Mouse (Mus musculus): Measurements from ENCODE around the gene Pdx1.

Pdx1 gene

DNA sequence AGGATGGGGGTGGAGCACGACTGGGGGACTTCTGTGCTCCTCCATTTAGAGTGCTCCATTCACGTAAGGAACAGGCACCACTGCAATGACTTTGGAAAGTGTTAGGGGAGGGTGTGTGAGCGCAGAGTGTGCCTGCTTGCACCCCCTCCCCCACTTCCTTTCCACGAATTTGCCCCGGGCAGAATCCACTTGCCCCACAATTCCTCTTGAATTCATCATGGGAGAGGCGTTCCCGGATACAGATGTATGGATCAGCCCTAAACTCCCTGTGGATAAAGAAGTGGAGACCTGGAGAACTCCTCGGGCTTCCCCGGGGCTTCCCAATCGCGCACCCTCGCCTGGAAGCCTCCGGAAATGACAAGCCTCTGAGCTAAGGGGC lies 7.8 kb downstream of the Pdx1 start:
- no peak for DNase-seq (ENCODE audit: low read depth, low spot score)

DNA sequence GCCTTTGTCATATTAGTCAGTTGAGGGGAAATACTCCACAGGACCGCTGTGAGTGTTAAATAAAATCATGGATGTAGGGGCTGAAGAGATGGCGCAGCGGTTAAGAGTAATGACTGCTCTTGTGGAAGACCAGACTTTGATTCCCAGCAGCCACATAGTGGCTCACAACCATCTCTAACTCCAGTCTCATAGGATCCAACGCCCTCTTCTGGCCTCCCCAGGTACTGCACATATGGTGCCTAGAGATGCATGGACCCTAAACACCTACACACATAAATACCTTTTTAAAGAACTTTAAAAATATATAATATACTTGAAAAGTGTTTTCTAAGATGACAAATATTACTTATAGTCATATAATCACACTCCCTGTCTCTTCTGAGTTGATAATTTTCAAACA lies 14.6 kb downstream of the Pdx1 start:
- no peak for DNase-seq (ENCODE audit: low read depth, low spot score)

DNA sequence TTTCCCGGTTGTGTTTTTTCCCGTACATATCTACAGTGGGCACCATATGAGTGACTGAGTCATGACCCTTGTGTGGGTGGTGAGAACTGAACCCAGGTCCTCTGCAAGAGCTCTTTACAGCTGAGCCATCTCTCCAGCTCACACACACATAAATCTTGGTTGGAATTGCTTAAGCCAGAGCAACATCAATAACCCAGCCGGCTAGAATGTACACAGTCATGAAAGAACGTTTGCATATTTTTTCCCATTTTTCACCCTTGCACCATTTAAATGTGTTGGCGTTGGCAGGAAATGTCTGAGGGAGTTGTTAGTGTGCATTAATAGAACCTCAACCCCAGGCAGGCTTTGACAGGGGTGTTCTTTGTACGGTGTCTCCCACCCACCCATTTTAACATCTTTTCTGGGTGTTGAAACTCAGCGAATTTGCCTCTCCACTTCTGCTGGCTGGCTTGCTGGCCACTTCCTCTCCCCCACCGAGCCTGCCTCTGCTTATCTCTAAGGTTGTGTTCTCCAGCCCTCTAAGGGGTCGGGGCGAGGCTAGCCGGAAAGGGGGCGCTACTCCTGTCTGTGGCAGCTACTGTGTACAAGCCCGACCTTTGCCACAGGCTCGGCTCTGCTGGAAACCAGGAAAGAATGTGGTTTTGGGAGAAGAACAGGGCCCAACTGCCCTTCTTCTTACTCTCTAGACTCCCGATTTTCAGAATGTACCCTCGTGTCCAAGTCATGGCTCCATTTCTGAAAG lies 22.2 kb downstream of the Pdx1 start:
- DNase-seq (ENCODE audit: low read depth, low spot score) = no peak

DNA sequence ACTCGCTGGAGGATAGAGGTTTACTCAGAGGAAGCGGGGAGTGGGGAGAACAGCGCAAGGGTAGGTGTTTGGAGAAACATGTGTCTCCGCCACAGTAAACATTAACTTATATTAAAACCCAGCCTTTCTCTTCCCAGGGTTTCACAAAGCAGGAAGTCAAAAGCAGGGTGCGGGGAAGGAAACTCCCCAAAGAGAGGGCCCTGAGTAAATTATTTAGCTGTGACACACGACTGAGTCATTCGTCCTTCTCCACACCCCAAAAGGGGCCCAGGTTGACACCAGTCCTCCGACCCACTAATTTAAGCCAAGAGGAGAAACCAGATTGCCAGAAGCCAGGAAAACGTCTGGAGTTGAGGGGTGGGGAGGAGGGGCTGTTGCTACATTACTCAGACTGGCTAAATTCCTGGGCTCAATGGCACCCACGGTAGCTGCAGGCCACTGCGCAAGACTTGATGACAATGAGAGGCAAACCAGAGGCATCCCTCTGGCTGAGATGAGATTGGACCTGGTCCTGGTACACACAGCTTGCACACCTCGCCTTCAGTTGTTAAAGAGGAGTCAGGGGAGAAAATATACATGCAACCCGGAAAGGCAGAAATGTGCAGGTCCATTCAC lies 22.9 kb downstream of the Pdx1 start:
- no peak for DNase-seq (ENCODE audit: low read depth, low spot score)

DNA sequence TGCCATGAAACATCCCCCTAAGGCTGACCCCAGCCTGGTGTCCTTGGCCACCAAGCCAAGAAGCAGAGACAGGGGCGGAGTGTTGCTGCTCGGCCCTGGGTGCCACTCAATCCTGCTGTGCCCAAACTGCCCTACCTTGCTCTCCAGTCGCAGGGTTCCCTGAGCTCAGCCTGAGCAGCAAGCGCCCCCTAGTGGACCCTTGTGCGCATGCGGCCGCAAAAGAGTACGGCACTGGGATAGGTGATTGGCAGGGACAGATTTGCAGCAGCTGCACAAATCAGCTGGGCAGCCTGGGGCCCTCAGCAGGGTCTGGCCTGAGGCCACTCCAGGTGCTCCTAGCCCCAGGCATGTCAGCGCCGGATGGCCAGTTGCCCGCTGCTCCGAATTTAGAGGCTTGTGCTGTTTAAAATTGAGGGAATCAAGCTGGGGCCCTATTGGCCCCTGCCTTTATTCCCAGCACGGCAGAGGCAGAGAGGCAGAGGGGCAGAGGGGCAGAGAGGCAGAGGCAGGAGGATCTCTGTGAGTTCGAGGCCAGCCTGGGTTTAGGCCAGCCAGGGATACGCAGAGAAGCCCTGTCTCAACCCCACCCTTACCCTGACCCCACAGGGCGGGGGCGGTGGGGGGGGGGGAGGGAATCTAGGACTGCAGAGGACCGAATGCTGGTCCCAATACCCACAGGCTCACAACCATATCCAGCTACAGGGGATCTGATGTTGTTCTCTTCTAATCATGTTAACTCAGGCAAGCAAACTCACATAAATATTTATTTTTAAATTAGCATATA lies 23.6 kb downstream of the Pdx1 start:
- peak; percentile 90 for DNase-seq (ENCODE audit: low read depth, low spot score)

DNA sequence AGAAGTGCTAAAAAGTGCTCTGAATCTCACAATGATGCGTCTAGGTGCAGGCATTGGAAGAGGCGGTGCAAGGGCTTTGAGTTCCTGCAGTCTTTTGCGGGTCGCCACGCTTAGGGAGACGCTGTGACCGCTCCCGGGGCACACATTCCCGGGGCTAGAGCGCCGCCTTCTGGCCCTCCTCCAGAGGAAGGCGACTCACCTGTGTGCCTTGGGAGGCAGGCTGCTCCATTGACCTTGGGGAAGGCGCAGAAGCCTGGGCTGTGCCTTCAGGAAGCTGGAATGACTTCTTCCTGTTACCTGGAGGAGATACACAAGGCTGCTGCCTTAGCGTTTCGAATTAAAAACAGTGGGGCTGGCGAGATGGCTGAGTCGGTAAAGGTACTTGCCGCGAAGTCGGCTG lies 24.4 kb downstream of the Pdx1 start:
- no peak for DNase-seq (ENCODE audit: low read depth, low spot score)

DNA sequence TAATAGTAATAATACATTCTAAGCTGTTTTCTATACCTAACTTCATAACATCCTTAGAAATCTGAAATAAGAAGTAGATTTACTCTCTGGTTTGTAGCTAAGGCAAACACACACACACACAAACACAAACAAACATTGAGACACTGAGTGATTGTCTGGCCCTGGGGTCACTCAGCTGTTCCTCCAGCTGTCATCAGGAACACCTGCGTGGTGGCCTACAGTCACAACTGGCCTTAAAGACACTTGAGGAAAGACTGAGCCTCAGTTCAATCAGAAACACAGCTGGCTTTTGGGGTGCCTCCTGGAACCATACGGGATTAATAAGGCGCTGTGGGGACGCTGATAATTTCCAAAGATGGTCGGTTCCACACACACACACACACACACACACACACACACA lies 27.5 kb downstream of the Pdx1 start:
- no peak for DNase-seq (ENCODE audit: low read depth, low spot score)

DNA sequence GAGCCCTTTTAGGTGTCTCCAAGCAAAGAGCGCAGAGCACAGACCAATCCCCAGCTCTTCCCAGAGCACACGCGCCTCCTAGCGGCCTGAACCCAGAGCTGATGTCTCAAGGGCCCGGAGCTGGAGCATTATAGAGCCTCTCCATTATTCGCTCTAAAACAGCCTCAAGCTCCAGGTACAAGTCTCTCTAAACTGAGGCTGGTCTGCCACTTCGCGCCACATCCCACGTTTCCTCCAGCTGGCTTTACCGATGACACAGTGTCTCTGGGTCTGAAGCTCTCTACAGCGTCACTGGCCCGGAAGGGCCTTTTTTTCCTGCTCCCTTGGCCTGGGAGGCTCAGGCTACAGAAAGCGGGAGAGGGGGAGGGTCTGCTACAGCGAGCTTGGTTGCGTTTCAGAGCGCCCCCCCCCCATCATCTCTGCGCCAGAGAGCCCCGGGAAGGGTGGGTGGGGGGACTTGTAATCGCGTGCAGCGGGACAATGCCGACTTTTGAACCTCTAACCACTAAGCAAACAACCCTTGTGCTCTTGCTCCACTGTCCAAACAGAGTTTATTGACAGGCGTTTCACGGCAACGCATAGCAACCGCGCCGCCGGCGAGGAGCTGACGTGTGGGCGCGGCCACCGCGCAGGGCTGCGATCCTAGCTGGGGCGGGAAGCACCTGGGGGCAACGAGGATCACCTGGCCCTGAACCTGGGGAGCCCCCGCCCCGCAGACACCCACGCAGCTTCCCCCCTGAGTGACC lies 29.7 kb downstream of the Pdx1 start:
- peak; percentile 70 for DNase-seq (ENCODE audit: low read depth, low spot score)

DNA sequence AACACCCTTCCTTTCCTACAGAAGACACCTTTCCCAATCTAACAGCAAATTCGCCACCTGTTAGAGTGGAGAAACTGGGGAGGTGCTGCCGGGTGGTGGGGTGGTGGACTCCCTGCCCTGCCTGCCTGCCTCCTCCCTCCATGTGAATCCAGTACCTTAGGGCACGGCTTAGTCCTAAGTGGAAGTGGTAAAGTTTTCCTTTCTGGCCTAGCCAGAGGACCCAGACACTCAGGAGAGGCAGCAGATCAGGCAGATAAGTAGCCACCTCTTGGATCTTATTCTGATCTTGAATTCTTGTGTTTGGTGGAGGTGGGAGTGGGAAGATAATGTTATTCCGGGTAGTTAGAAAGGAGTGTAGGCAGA lies 30.2 kb downstream of the Pdx1 start:
- DNase-seq (ENCODE audit: low read depth, low spot score) = no peak

DNA sequence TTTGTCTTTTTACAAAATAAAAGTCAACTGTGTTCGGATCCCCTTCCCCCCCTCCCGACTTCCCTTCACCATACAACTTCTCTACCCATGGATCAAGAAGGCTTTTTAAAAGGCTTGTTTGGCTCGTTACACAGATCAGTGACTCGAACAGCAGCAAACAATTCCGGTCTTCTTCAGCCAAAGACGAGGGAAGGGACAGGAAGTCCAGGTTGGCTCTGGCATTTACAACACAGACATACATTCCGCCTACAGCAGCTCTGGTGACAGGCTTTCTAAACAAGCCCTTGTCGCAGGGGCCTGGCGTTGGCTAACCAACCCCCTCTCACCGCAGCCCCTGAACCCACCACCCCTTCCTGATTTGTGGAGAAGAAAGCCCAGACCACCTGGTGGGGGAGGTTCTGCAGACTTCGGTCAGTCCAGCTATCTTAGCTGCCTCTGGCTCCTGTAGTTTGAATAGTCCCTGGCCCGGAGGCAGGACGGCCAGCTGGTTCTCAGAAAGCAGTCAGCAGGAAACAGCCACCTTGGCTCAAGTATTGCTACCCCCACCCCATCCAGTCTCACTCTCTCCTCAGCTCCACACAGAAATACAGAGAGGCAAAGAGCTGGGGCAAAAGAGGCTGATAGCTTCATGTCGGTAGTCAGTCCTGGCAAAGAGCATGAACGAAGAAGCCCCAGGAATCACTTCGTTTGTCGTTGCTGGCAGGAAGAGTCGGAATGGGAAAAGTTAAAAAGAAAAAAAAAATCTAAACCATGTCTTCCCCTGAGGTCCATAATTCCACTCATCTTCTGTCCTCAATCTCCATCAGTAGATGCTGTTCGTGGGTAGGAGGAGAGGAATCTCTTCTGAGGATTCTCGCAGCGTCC lies 31.4 kb downstream of the Pdx1 start:
- no peak for DNase-seq (ENCODE audit: low read depth, low spot score)

DNA sequence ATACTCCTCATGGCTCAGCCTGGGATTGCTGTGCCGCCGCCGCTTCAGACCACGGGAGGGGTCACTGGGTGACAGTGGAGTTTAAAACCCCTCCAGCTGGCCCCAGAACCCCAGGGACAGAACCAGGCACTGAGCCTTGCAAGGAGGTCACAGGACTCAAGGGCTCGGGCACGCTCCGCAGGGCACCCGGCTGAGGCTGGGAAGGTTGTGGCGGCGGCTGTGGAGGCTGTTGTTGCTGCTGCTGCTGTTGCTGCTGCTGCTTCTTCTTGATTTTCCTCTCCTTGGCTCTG lies 32.0 kb downstream of the Pdx1 start:
- no peak for DNase-seq (ENCODE audit: low read depth, low spot score)

DNA sequence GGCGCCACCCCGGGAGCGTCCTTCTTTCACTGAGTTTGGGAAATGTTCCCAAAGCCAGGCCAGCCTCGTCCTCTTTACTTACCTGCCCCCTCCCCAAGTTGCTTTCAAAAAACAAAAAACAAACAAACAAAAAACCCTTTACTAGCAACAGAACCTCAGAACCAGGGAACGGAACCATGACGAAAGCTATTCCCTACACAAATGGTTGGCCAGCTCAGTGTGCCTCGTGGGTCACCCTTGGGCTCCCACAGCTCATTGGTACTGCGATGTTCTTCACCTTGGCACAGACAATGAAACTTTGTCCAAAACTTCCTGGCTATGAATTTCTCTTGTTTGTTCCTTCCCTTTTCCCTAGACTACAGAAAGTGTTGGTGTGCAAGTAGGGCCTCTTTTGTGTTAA lies 32.4 kb downstream of the Pdx1 start:
- no peak for DNase-seq (ENCODE audit: low read depth, low spot score)

DNA sequence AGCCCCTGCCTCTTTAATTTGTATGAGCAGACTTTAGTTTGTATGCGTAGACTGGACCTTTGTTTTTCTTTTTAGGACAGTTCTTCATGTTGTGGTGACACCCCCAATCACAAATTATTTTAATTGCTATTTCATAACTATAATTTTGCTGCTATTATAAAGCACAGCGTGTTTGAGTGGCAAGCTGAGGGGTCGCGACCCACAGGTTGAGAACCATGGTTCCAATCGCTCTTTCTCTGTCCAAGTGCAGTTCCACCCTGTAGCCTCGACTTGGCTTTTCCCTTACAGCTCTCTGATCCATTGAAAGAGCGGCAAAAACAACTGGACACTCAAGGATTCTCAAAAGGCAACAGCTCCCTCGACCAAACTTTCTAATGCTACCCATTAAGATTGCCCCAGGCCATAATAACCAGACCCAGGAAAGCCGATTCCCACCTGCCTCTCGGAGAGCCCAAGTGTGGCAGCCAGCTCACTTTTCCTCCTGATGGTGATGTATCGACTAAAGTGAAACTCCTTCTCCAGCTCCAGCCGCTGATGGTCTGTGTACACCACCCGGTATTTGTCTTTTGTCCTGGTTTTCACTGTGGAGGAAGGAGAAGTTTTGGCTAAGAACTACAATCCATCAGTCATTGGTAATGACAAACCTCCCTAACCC lies 33.1 kb downstream of the Pdx1 start:
- no peak for DNase-seq (ENCODE audit: low read depth, low spot score)

DNA sequence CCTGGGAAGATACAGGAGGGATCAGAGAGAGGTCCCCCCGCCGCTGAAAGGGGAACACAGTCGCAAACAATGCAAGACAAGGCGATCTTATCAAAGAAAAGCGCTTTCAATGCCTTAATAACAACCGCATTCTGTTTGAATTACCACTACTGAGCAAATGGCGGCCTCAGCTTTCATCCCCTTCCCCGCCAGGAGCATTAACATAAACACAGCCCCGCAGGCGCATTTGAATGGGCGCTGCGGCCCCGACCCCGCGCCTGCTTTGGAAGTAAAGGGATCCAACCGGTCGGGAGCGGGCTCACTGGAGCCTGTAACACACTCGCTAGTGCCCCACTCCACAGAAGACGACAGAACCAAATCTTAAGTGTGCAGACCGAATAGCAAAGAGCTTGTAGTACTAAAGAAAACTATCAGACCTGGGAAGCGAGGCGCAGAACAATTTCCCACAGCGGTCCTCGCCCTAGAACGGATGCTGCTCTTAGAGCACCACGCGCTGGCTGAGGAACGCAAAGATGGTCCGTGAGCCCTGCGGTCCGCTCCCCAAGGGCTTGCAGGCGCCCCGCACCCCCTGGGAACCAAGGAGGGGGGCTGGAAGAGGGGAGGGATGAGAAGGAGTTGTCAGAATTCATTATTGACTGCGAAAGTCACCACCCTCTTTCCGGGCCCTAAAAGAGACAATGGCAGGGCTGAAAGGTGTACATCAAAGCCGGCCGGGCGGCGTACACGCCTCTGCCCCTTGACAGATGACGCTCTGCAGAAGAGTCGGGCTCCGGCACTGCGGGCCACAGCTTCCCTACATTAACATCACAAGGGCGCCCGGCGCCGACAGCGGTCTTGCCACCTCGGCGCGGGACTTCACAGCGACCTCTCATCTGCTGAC lies 34.8 kb downstream of the Pdx1 start:
- no peak for DNase-seq (ENCODE audit: low read depth, low spot score)

DNA sequence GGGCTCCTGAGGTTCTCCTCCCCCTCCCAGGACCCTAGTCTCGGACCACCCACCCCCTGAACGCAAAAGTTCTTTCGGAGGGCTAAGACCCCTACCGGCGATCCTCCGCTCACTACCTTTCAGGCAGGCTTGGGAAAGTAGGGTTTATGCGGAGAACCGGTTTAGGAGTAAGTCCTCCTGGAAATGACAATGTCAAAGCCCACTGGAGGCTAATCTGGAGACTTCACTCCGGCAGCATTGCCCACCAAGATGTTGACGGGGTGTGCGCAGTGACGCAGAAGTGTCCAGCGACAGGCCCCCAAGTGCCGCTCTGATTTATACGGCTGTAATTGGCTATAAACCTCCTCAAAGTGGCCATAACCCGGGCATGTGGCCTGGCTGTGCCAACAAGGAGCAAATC lies 35.4 kb downstream of the Pdx1 start:
- DNase-seq (ENCODE audit: low read depth, low spot score) = no peak

DNA sequence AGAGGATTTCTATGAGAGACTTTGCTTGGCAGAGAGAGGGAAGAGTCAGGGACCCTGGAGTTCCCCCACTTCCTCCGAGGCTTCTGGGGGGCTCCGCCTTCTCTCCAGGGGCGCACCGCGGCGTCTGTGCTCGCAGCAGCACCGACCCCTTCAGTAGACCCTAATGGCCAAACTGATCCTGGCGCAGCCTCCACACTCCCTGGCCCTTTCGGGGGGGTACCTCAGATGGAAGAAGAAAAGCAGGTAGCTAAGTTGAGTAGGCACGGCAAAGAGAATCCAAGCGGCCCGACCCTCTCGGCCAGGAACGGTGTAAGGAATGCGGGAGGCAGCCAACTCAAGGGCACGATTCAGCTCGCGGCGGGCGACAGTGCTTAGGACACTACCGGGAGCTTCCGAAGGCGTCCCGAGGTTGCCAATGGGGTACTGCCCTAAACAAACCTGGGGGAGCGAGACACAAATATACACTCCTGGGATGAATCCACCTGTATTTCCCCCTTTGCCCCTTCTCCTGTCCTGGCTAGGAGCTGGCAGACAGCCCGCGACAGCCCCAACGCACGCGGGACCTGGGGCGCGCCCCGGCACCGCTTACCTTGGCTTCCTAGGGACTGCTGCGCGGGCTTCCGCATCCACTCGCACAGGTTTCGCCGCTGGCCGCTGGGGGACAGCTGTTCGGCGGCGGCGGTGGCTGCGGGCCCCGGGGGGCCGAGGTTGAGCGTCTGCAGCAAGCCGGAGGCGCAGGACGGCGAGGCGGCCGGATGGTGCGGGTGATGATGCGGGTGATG lies 36.3 kb downstream of the Pdx1 start:
- DNase-seq (ENCODE audit: low read depth, low spot score) = no peak

DNA sequence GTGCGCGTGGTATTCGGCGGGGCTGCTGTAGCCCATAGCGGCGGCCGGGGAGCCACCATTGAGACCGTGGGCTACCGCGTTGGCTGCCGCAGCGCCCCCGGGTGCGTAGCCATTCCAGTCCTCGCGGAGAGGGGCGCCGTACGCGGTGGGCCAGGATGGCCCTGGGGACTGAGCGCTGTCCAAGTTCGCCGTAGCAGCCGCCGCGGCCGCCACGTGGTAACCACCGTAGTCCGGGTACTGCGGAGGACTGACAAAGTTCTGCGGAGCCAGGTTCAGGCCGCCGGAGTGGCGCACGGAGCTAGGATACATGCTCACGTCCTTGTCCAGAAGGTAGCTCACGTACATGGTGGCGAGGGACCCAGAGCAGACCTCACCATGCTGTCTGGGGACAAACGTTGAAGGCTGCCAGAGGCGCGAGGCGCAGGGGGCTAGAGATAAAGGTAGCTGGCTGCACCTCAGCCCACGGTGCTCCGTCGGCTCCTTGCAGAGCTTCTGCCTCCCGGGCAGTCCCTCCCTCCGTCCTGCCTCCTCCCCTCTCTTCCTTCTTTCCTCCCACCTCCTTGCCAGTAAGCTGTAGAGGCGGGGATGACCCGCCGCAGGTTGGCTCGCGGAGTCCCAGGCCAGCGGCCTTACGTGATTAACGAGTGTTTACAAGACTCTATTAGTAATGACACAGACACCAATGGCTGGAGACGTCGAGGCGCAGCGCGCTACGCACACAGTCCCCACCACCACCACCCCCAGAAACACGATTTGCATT lies 37.1 kb downstream of the Pdx1 start, which contains the start of gene Cdx2:
Cdx2 (minus strand) TSS at position 633 of the 760 bp plus-strand sequence.
- no peak for DNase-seq (ENCODE audit: low read depth, low spot score)

DNA sequence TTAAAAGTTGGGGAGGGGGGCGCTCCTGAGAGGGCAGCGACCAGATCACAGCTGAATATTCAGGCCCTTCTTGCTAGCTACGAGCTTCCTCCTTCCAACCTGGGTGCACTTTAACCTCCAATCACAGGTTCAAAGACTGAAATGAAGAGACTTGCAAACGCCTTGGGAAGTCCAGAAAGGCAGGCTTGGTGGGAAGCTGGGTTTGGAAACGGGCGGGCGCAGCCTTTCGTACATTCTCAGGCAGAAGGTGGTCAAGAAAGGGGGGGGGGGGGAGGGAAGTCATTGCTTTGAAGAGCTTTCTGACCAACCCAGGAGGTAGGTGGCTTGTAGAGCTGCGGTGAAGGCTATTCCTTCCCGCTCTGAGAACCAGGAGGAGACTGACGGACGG lies 37.6 kb downstream of the Pdx1 start:
- DNase-seq (ENCODE audit: low read depth, low spot score) = no peak
